Mouse (Mus musculus) telencephalon, adult 2 months (tissue): ENCODE data around the gene Calhm6.

Experiments used
- DNase-seq: peaks from one replicate; pipeline ENCODE4 v3.0.0-alpha.2; 2011; ENCODE audit warnings: low read depth, low spot score

The Calhm6 gene

GRCm38 (mm10) chr10:34127392-34128378 lies at the start of gene Calhm6:
TSS of gene Calhm6 (minus strand) at chr10:34127984.
- DNase-seq: no peak

- DNase-seq: no peak
Observed at GRCm38 (mm10) chr10:34175870-34176606, 48.3 kb upstream of the Calhm6 start.

GRCm38 (mm10) chr10:34172663-34173282 lies 45.0 kb upstream of the Calhm6 start:
- DNase-seq: no peak

- no peak for DNase-seq
Observed at GRCm38 (mm10) chr10:34171660-34172059, 43.9 kb upstream of the Calhm6 start.

GRCm38 (mm10) chr10:34171191-34171590 lies 43.4 kb upstream of the Calhm6 start:
- no peak for DNase-seq

GRCm38 (mm10) chr10:34166971-34167370 lies 39.2 kb upstream of the Calhm6 start:
- DNase-seq: no peak

- DNase-seq: no peak
Observed at GRCm38 (mm10) chr10:34155796-34156554, 28.2 kb upstream of the Calhm6 start.

GRCm38 (mm10) chr10:34151827-34152226 lies 24.0 kb upstream of the Calhm6 start:
- DNase-seq: no peak

- no peak for DNase-seq
Observed at GRCm38 (mm10) chr10:34150454-34150853, 22.7 kb upstream of the Calhm6 start.

- no peak for DNase-seq
Observed at GRCm38 (mm10) chr10:34149772-34150171, 22.0 kb upstream of the Calhm6 start.

- no peak for DNase-seq
Observed at GRCm38 (mm10) chr10:34141693-34142092, 13.9 kb upstream of the Calhm6 start.

- no peak for DNase-seq
Observed at GRCm38 (mm10) chr10:34139768-34140167, 12.0 kb upstream of the Calhm6 start.

- no peak for DNase-seq
Observed at GRCm38 (mm10) chr10:34138027-34138426, 10.2 kb upstream of the Calhm6 start.

GRCm38 (mm10) chr10:34136432-34136831 lies 8.6 kb upstream of the Calhm6 start:
- DNase-seq: no peak

- DNase-seq: no peak
Observed at GRCm38 (mm10) chr10:34131356-34131755, 3.6 kb upstream of the Calhm6 start.

- no peak for DNase-seq
Observed at GRCm38 (mm10) chr10:34128391-34128790, 607 bp upstream of the Calhm6 start.

GRCm38 (mm10) chr10:34118421-34118820 lies 9.4 kb downstream of the Calhm6 start:
- no peak for DNase-seq

GRCm38 (mm10) chr10:34117770-34118169 lies 10.0 kb downstream of the Calhm6 start:
- no peak for DNase-seq

GRCm38 (mm10) chr10:34117131-34117530 lies 10.7 kb downstream of the Calhm6 start:
- no peak for DNase-seq

- no peak for DNase-seq
Observed at GRCm38 (mm10) chr10:34111964-34112738, 15.6 kb downstream of the Calhm6 start.
